Mouse (Mus musculus): ENCODE data around the gene Gm5065. TPM values are rescaled to one million over a fixed set of nuclear protein-coding genes. Genes with fewer than 3 reads are reported as not detected.

The Gm5065 gene
- total and polyA plus RNA-seq, 3 experiments: not detected

- in situ Hi-C loops (cut with MboI; ENCODE audit: low pct_ligation_motif_present, low pct_unique_long_range_greater_than_20kb, low sequenced_read_pairs) (no loop called here), dilution Hi-C loops (cut with MboI; ENCODE audit: extremely low pct_ligation_motif_present, extremely low pct_unique_long_range_greater_than_20kb, low sequenced_read_pairs) (no loop called here)
- Histone ChIP-seq H3K4me3 (replicated peaks in 1 of 3; ENCODE audit: low read depth in 2 of 3, low read length in 2 of 3, poor library complexity in 1 of 3) (no peak overlapping the region), H3K4me2 (ENCODE audit: insufficient read depth, low read depth, poor library complexity, severe bottlenecking) (no peak overlapping the region), H3K27ac (ENCODE audit: insufficient read depth, low read depth) (no peak overlapping the region), H3K4me1 (ENCODE audit: control insufficient read depth in 1 of 2, insufficient read depth in 2 of 2) (no peaks in the 10 kb centered on the region), H3K9ac (ENCODE audit: insufficient read depth, low read depth) (no peak overlapping the region), H3K27me3 (replicated peaks) (no peaks in the 10 kb centered on the region), H3K36me3 (replicated peaks in 1 of 2; ENCODE audit: control insufficient read depth in 1 of 2, insufficient read depth in 1 of 2, low read length in 1 of 2) (no peaks in the 10 kb centered on the region), H3K9me3 (replicated peaks; ENCODE audit: low read length) (no peaks in the 10 kb centered on the region), H3K79me2 (replicated peaks; ENCODE audit: control insufficient read depth, extremely low read depth, insufficient read depth, poor library complexity, severe bottlenecking) (no peaks in the 10 kb centered on the region)
- no peak for TF ChIP-seq SMC3 (IDR thresholded peaks at IDR 0.05; ENCODE audit: low read depth, low read length)
- no peak for TF ChIP-seq CHD1 (IDR thresholded peaks at IDR 0.05; ENCODE audit: low read depth, low read length)
- no peak for TF ChIP-seq USF2 (conservative IDR thresholded peaks at IDR 0.05; ENCODE audit: low read depth, low read length)
- no peak for TF ChIP-seq RAD21 (IDR thresholded peaks at IDR 0.05; ENCODE audit: low read depth, low read length)
- TF ChIP-seq MAZ (IDR thresholded peaks at IDR 0.05; ENCODE audit: low read depth, low read length): no peak
- no peak for TF ChIP-seq SIN3A (IDR thresholded peaks at IDR 0.05; ENCODE audit: low read length)
- no peak for TF ChIP-seq NELFE (IDR thresholded peaks at IDR 0.05; ENCODE audit: low read depth, low read length)
- no peak for TF ChIP-seq POLR2A (IDR thresholded peaks at IDR 0.05; ENCODE audit: low read depth, low read length)
- no peak for TF ChIP-seq MXI1 (IDR thresholded peaks at IDR 0.05; ENCODE audit: low read depth, low read length)
- no peak for TF ChIP-seq HCFC1 (IDR thresholded peaks at IDR 0.05; ENCODE audit: low read depth, low read length)
- no peak for TF ChIP-seq UBTF (IDR thresholded peaks at IDR 0.05; ENCODE audit: low read depth, low read length)
- no peak for TF ChIP-seq TBP (conservative IDR thresholded peaks at IDR 0.05; ENCODE audit: low read depth, low read length)
- no peak for TF ChIP-seq MAX (IDR thresholded peaks at IDR 0.05; ENCODE audit: low read length)
- TF ChIP-seq KAT2A (IDR thresholded peaks at IDR 0.05; ENCODE audit: insufficient replicate concordance, low read length): no peak
- no peak for TF ChIP-seq E2F4 (IDR thresholded peaks at IDR 0.05; ENCODE audit: insufficient replicate concordance, low read depth, low read length)
- TF ChIP-seq MAFK (IDR thresholded peaks at IDR 0.05; ENCODE audit: insufficient replicate concordance, low read length): no peak
- no peak for TF ChIP-seq ETS1 (conservative IDR thresholded peaks at IDR 0.05; ENCODE audit: low read depth, low read length)
- no peak for TF ChIP-seq JUN (IDR thresholded peaks at IDR 0.05; ENCODE audit: insufficient read depth, low read depth, low read length)
- TF ChIP-seq ZKSCAN1 (IDR thresholded peaks at IDR 0.05; ENCODE audit: borderline replicate concordance, low read depth, low read length): no peak
- TF ChIP-seq MEF2A (IDR thresholded peaks at IDR 0.05; ENCODE audit: borderline replicate concordance, low read depth, low read length): no peak
- no peak for DNase-seq (ENCODE audit: extremely low read depth)
Measured at GRCm38 (mm10) chr7:5406201-5406600, 55.9 kb downstream of the Gm5065 start.

Other genes starting within 250 kb of the Gm5065 start
- not detected in 2 replicates for gene Rfpl4, start 233.6 kb upstream of the Gm5065 start, total RNA-seq (2012; rRNA removed)
- not detected in 2 replicates for gene Rfpl4, start 233.6 kb upstream of the Gm5065 start, total RNA-seq (2014; rRNA removed)
- not detected in 2 replicates for gene Rfpl4, start 233.6 kb upstream of the Gm5065 start, polyA plus RNA-seq (2012; ENCODE audit: insufficient read length, low read depth)
- gene Rasl2-9, start 224.6 kb upstream of the Gm5065 start, total RNA-seq (2012; rRNA removed): 2.9 and 3.9 TPM in 2 replicates
- 3.8 and 4.2 TPM in 2 replicates for gene Rasl2-9, start 224.6 kb upstream of the Gm5065 start, total RNA-seq (2014; rRNA removed)
- 2.6 and 2.9 TPM in 2 replicates for gene Rasl2-9, start 224.6 kb upstream of the Gm5065 start, polyA plus RNA-seq (2012; ENCODE audit: insufficient read length, low read depth)
- not detected in 2 replicates for gene Vmn1r55, start 200.9 kb upstream of the Gm5065 start, total RNA-seq (2012; rRNA removed)
- gene Vmn1r55, start 200.9 kb upstream of the Gm5065 start, total RNA-seq (2014; rRNA removed): not detected in 2 replicates
- gene Vmn1r55, start 200.9 kb upstream of the Gm5065 start, polyA plus RNA-seq (2012; ENCODE audit: insufficient read length, low read depth): 0.01 TPM in 1 of 2 replicates, not detected in the other
- gene Vmn1r56, start 153.8 kb upstream of the Gm5065 start, total RNA-seq (2012; rRNA removed): not detected in 2 replicates
- gene Vmn1r56, start 153.8 kb upstream of the Gm5065 start, total RNA-seq (2014; rRNA removed): not detected in 2 replicates
- not detected in 2 replicates for gene Vmn1r56, start 153.8 kb upstream of the Gm5065 start, polyA plus RNA-seq (2012; ENCODE audit: insufficient read length, low read depth)
- not detected in 2 replicates for gene Vmn1r57, start 132.0 kb upstream of the Gm5065 start, total RNA-seq (2012; rRNA removed)
- gene Vmn1r57, start 132.0 kb upstream of the Gm5065 start, total RNA-seq (2014; rRNA removed): not detected in 2 replicates
- gene Vmn1r57, start 132.0 kb upstream of the Gm5065 start, polyA plus RNA-seq (2012; ENCODE audit: insufficient read length, low read depth): not detected in 2 replicates
- gene Nlrp2, start 498 bp downstream of the Gm5065 start, total RNA-seq (2012; rRNA removed): not detected in 2 replicates
- not detected in 2 replicates for gene Nlrp2, start 498 bp downstream of the Gm5065 start, total RNA-seq (2014; rRNA removed)
- gene Nlrp2, start 498 bp downstream of the Gm5065 start, polyA plus RNA-seq (2012; ENCODE audit: insufficient read length, low read depth): not detected in 2 replicates
- gene Vmn1r58, start 62.9 kb downstream of the Gm5065 start, total RNA-seq (2012; rRNA removed): not detected in 2 replicates
- gene Vmn1r58, start 62.9 kb downstream of the Gm5065 start, total RNA-seq (2014; rRNA removed): not detected in 2 replicates
- gene Vmn1r58, start 62.9 kb downstream of the Gm5065 start, polyA plus RNA-seq (2012; ENCODE audit: insufficient read length, low read depth): not detected in 2 replicates
- gene Vmn1r59, start 106.2 kb downstream of the Gm5065 start, total RNA-seq (2012; rRNA removed): not detected in 2 replicates
- not detected in 2 replicates for gene Vmn1r59, start 106.2 kb downstream of the Gm5065 start, total RNA-seq (2014; rRNA removed)
- gene Vmn1r59, start 106.2 kb downstream of the Gm5065 start, polyA plus RNA-seq (2012; ENCODE audit: insufficient read length, low read depth): not detected in 2 replicates
- gene Vmn2r28, start 143.4 kb downstream of the Gm5065 start, total RNA-seq (2012; rRNA removed): not detected in 2 replicates
- not detected in 2 replicates for gene Vmn2r28, start 143.4 kb downstream of the Gm5065 start, total RNA-seq (2014; rRNA removed)
- gene Vmn2r28, start 143.4 kb downstream of the Gm5065 start, polyA plus RNA-seq (2012; ENCODE audit: insufficient read length, low read depth): not detected in 2 replicates
- not detected in 2 replicates for gene Vmn1r60, start 196.8 kb downstream of the Gm5065 start, total RNA-seq (2012; rRNA removed)
- gene Vmn1r60, start 196.8 kb downstream of the Gm5065 start, total RNA-seq (2014; rRNA removed): not detected in 2 replicates
- gene Vmn1r60, start 196.8 kb downstream of the Gm5065 start, polyA plus RNA-seq (2012; ENCODE audit: insufficient read length, low read depth): not detected in 2 replicates